Mouse (Mus musculus): ENCODE measurements around the gene H2afx.
"Not testable (repeated sequence)": the region's sequence is repeated elsewhere in the genome, so short reads cannot be mapped to it uniquely, and the experiment has no call there.

GRCm38 (mm10) chr9:44361931-44362330, 27.4 kb downstream of the H2afx start:
- TF ChIP-seq CTCF (IDR thresholded peaks at IDR 0.05; ENCODE audit: low read depth, low read length); POLR2A (IDR thresholded peaks at IDR 0.05; ENCODE audit: extremely low read depth, insufficient read depth, low read length): not testable (repeated sequence)
